Mouse (Mus musculus): ENCODE results near the gene Fam229a.
"Not testable (repeated sequence)": the region's sequence is repeated elsewhere in the genome, so short reads cannot be mapped to it uniquely, and the experiment has no call there.

The Fam229a gene

GRCm38 (mm10) chr4:129490972-129491880 is at the start of gene Fam229a, which contains the start of gene Tssk3:
Fam229a (plus strand) TSS chr4:129491190.
Tssk3 (minus strand) TSS chr4:129491022.
- DNase-seq (ENCODE audit: extremely low read depth, low read depth, low spot score): no peak

- no peak for DNase-seq (ENCODE audit: extremely low read depth, low read depth, low spot score)
Measured at GRCm38 (mm10) chr4:129447360-129447759, 43.6 kb upstream of the Fam229a start.

- DNase-seq (ENCODE audit: extremely low read depth, low read depth, low spot score): no peak
Measured at GRCm38 (mm10) chr4:129447778-129448563, 43.0 kb upstream of the Fam229a start.

- DNase-seq (ENCODE audit: extremely low read depth, low read depth, low spot score): no peak
Measured at GRCm38 (mm10) chr4:129448713-129449112, 42.3 kb upstream of the Fam229a start.

- no peak for DNase-seq (ENCODE audit: extremely low read depth, low read depth, low spot score)
Measured at GRCm38 (mm10) chr4:129450851-129451250, 40.1 kb upstream of the Fam229a start.

- DNase-seq (ENCODE audit: extremely low read depth, low read depth, low spot score): no peak
Measured at GRCm38 (mm10) chr4:129451471-129452169, 39.4 kb upstream of the Fam229a start.

- DNase-seq (ENCODE audit: extremely low read depth, low read depth, low spot score): no peak
Measured at GRCm38 (mm10) chr4:129455265-129455664, 35.7 kb upstream of the Fam229a start.

- DNase-seq (ENCODE audit: extremely low read depth, low read depth, low spot score): no peak
Measured at GRCm38 (mm10) chr4:129456126-129456525, 34.9 kb upstream of the Fam229a start.

GRCm38 (mm10) chr4:129457311-129457710 is 33.7 kb upstream of the Fam229a start:
- DNase-seq (ENCODE audit: extremely low read depth, low read depth, low spot score): not testable (repeated sequence)

- DNase-seq (ENCODE audit: extremely low read depth, low read depth, low spot score): no peak
Measured at GRCm38 (mm10) chr4:129459726-129460125, 31.3 kb upstream of the Fam229a start.

GRCm38 (mm10) chr4:129460827-129461182 is 30.2 kb upstream of the Fam229a start:
- no peak for DNase-seq (ENCODE audit: extremely low read depth, low read depth, low spot score)

GRCm38 (mm10) chr4:129461183-129461960 is 29.6 kb upstream of the Fam229a start, which contains the start of gene Bsdc1:
Bsdc1 (plus strand) TSS chr4:129461581.
- peak; percentile 99 for DNase-seq (ENCODE audit: extremely low read depth, low read depth, low spot score)

GRCm38 (mm10) chr4:129462118-129462517 is 28.9 kb upstream of the Fam229a start:
- DNase-seq (ENCODE audit: extremely low read depth, low read depth, low spot score): no peak

GRCm38 (mm10) chr4:129463097-129464059 is 27.6 kb upstream of the Fam229a start:
- no peak for DNase-seq (ENCODE audit: extremely low read depth, low read depth, low spot score)

- DNase-seq (ENCODE audit: extremely low read depth, low read depth, low spot score): no peak
Measured at GRCm38 (mm10) chr4:129464286-129464815, 26.6 kb upstream of the Fam229a start.

- no peak for DNase-seq (ENCODE audit: extremely low read depth, low read depth, low spot score)
Measured at GRCm38 (mm10) chr4:129476047-129476446, 14.9 kb upstream of the Fam229a start.

- no peak for DNase-seq (ENCODE audit: extremely low read depth, low read depth, low spot score)
Measured at GRCm38 (mm10) chr4:129479863-129480262, 11.1 kb upstream of the Fam229a start.

GRCm38 (mm10) chr4:129481090-129481489 is 9.9 kb upstream of the Fam229a start:
- DNase-seq (ENCODE audit: extremely low read depth, low read depth, low spot score): peak; percentile 91

- no peak for DNase-seq (ENCODE audit: extremely low read depth, low read depth, low spot score)
Measured at GRCm38 (mm10) chr4:129494681-129495080, 3.7 kb downstream of the Fam229a start.
